Mouse (Mus musculus) midbrain, embryonic 12.5 days (tissue): ENCODE measurements around the gene Ankrd61. TPM values are rescaled to one million over a fixed set of nuclear protein-coding genes. Genes with fewer than 3 reads are reported as not detected.
A peak's percentile ranks its signal among the peaks of the same experiment; 100 is the strongest.

Experiments used
- ATAC-seq: fragments of 200-750 bp; cut with Nextera tagmentation; 2 replicates; pipeline ENCODE4 v1.8.0; 2017; ENCODE audit warnings: low read depth, moderate TSS enrichment, moderate library complexity; ENCODE audit not compliant: low FRiP score
- H3K27ac ChIP-seq: fragments of 300-500 bp; sonication (generic); replicated peaks from 2 replicates; pipeline ENCODE4 v1.5.1; 2016; ENCODE audit warnings: mild to moderate bottlenecking
- H3K27me3 ChIP-seq: fragments of 300-500 bp; sonication (generic); 2 replicates; pipeline ENCODE4 v1.6.1; 2016; ENCODE audit warnings: mild to moderate bottlenecking
- H3K36me3 ChIP-seq: fragments of 300-500 bp; sonication (generic); 2 replicates; pipeline ENCODE4 v1.6.1; 2016
- H3K4me1 ChIP-seq: fragments of 300-500 bp; sonication (generic); 2 replicates; pipeline ENCODE4 v1.6.1; 2016
- H3K4me2 ChIP-seq: fragments of 300-500 bp; sonication (generic); replicated peaks from 2 replicates; pipeline ENCODE4 v1.6.1; 2016; ENCODE audit warnings: mild to moderate bottlenecking, moderate library complexity
- H3K4me3 ChIP-seq: fragments of 300-500 bp; sonication (generic); 2 replicates; pipeline ENCODE4 v1.5.1; 2016; ENCODE audit warnings: mild to moderate bottlenecking
- H3K9ac ChIP-seq: fragments of 300-500 bp; sonication (generic); replicated peaks from 2 replicates; pipeline ENCODE4 v1.6.1; 2016; ENCODE audit warnings: mild to moderate bottlenecking, moderate library complexity
- H3K9me3 ChIP-seq: fragments of 300-500 bp; sonication (generic); 2 replicates; pipeline ENCODE4 v1.6.1; 2016; ENCODE audit warnings: mild to moderate bottlenecking
- WGBS: fragments of 180-500 bp; shearing (Covaris S2); methylation state at CpG from one replicate; pipeline ENCODE4 v1.1.7; 2016; 5-methylcytosine and 5-hydroxymethylcytosine counted together
- polyA plus RNA-seq: library from polyadenylated mRNA; unstranded; fragments of >200 nt; fragmentation: Nextera tagmentation; extraction: Ambion mirVana; gene quantifications from 2 replicates; pipeline ENCODE4 v1.2.1, GENCODE M21; 2016

Ankrd61 gene
- 0.43 and 0.51 TPM in 2 replicates for polyA plus RNA-seq

GRCm38 (mm10) chr5:143897635-143898330 is at the start of gene Ankrd61:
Ankrd61 (minus strand) TSS chr5:143897685.
- Histone ChIP-seq H3K36me3 (peaks cover 70% of the 10 kb centered on the region), H3K4me3 (no peak within 1 kb of the TSS), H3K27me3 (no peaks in the 10 kb centered on the region), H3K4me2 (no peak within 1 kb of the TSS), H3K9me3 (no peaks in the 10 kb centered on the region), H3K9ac (no peak within 1 kb of the TSS), H3K27ac (no peak within 1 kb of the TSS), H3K4me1 (no peaks in the 10 kb centered on the region)
- ATAC-seq, result no peak
- WGBS, result 86% methylated on average over 14 of the region's 14 CpGs

- ATAC-seq, result no peak
These were observed 46.0 kb upstream of the Ankrd61 start for GRCm38 (mm10) chr5:143943231-143944125.

GRCm38 (mm10) chr5:143941588-143941987 is 44.1 kb upstream of the Ankrd61 start:
- H3K4me1 ChIP-seq, result no peaks in the 10 kb centered on the region
- no peaks in the 10 kb centered on the region for H3K36me3 ChIP-seq
- no peak overlapping the region for H3K9ac ChIP-seq
- no peak overlapping the region for H3K27ac ChIP-seq
- no peak overlapping the region for H3K4me2 ChIP-seq
- 0 out of 2 replicates have a peak, but pooled peaks cover 4% of the 10 kb centered on the region for H3K9me3 ChIP-seq
- WGBS, result 31% methylated on average over 10 of the region's 10 CpGs
- no peak for ATAC-seq
- H3K27me3 ChIP-seq, result no peaks in the 10 kb centered on the region
- H3K4me3 ChIP-seq, result no peak overlapping the region

More at GRCm38 (mm10) chr5:143943231-143944125, 46.0 kb upstream of the Ankrd61 start:
- H3K4me2 ChIP-seq, result no peak overlapping the region
- no peaks in the 10 kb centered on the region for H3K36me3 ChIP-seq
- 89% methylated on average over 14 of the region's 14 CpGs for WGBS
- no peak overlapping the region for H3K4me3 ChIP-seq
- no peaks in the 10 kb centered on the region for H3K4me1 ChIP-seq
- 0 out of 2 replicates have a peak, but pooled peaks cover 4% of the 10 kb centered on the region for H3K9me3 ChIP-seq
- no peak overlapping the region for H3K27ac ChIP-seq
- H3K9ac ChIP-seq, result no peak overlapping the region
- H3K27me3 ChIP-seq, result no peaks in the 10 kb centered on the region

- Histone ChIP-seq H3K27ac (no peak overlapping the region), H3K36me3 (peaks cover 8% of the 10 kb centered on the region; the same call in 1 of the 2 replicates), H3K4me1 (0 out of 2 replicates have a peak, but pooled peaks cover 4% of the 10 kb centered on the region), H3K4me2 (no peak overlapping the region), H3K27me3 (no peaks in the 10 kb centered on the region), H3K9me3 (0 out of 2 replicates have a peak, but pooled peaks cover 4% of the 10 kb centered on the region), H3K4me3 (no peak overlapping the region), H3K9ac (no peak overlapping the region)
- no peak for ATAC-seq
- WGBS, result 92% methylated on average over 9 of the region's 9 CpGs
These were observed 38.7 kb upstream of the Ankrd61 start for GRCm38 (mm10) chr5:143936156-143936555.

DNA sequence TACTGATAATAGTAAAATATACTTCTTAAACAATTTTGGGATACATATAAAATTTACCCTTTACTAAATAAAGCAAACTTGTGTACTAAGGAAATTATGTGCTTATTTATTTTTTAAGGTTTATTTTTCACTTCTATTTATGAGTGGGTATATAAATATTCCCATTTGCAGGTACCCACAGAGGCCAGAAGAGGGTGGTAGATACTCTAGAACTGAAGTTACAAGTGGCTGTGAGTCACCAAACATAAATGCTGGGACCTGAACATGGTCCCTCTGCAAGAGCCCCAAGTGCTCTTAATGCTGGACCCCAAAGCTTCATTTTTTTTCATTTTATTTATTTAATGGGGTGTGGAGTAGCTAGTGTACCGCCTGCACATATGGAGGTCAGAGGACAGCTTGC is 36.4 kb upstream of the Ankrd61 start:
- H3K27me3 ChIP-seq, result no peaks in the 10 kb centered on the region
- H3K4me3 ChIP-seq, result no peak overlapping the region
- H3K4me1 ChIP-seq, result 0 out of 2 replicates have a peak, but pooled peaks cover 4% of the 10 kb centered on the region
- no peak overlapping the region for H3K4me2 ChIP-seq
- no peak overlapping the region for H3K27ac ChIP-seq
- WGBS, result 97% methylated on average over 1 of the region's 1 CpGs
- no peak overlapping the region for H3K9ac ChIP-seq
- H3K36me3 ChIP-seq, result peaks cover 28% of the 10 kb centered on the region
- no peaks in the 10 kb centered on the region for H3K9me3 ChIP-seq
- no peak for ATAC-seq

DNA sequence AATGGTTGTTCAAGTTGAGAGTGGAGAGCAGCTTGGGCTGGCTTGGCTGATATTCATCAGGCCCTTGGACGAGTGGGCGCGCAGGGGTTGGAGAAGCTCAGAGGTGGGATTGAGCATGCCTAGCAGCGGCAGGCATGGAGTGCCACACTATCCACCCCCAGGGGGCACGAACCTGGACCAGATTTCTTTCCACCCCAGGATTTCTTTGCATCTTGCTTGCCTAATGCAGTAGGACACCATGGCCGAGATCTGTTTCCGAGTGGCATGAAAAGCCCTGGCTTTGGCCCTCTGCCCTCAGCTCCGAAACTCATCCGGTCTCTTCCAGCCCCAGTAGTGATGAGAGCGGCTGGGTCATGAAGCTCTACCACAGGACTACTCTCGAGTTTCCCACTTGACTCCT is 35.9 kb upstream of the Ankrd61 start:
- Histone ChIP-seq H3K27ac (no peak overlapping the region), H3K4me2 (no peak overlapping the region), H3K36me3 (peaks cover 33% of the 10 kb centered on the region), H3K9me3 (no peaks in the 10 kb centered on the region), H3K27me3 (no peaks in the 10 kb centered on the region), H3K4me3 (no peak overlapping the region), H3K9ac (no peak overlapping the region), H3K4me1 (0 out of 2 replicates have a peak, but pooled peaks cover 4% of the 10 kb centered on the region)
- 84% methylated on average over 11 of the region's 11 CpGs for WGBS
- ATAC-seq, result no peak

GRCm38 (mm10) chr5:143932831-143933230 is 35.3 kb upstream of the Ankrd61 start, which contains the start of gene Rsph10b:
Rsph10b (plus strand) TSS chr5:143933035.
- Histone ChIP-seq H3K27ac (no peak within 1 kb of the TSS), H3K4me3 (no peak within 1 kb of the TSS), H3K9ac (no peak within 1 kb of the TSS), H3K36me3 (peaks cover 38% of the 10 kb centered on the region), H3K27me3 (no peaks in the 10 kb centered on the region), H3K4me2 (peak within 1 kb of the TSS; percentile 10; the same call in 1 of the 2 replicates), H3K4me1 (0 out of 2 replicates have a peak, but pooled peaks cover 4% of the 10 kb centered on the region), H3K9me3 (no peaks in the 10 kb centered on the region)
- ATAC-seq, result no peak
- WGBS, result 10% methylated on average over 8 of the region's 8 CpGs

- H3K27ac ChIP-seq, result no peak overlapping the region
- no peak overlapping the region for H3K9ac ChIP-seq
- H3K36me3 ChIP-seq, result peaks cover 38% of the 10 kb centered on the region
- no peak for ATAC-seq
- H3K4me1 ChIP-seq, result 0 out of 2 replicates have a peak, but pooled peaks cover 4% of the 10 kb centered on the region
- H3K4me3 ChIP-seq, result no peak overlapping the region
- H3K4me2 ChIP-seq, result no peak overlapping the region
- H3K27me3 ChIP-seq, result no peaks in the 10 kb centered on the region
- H3K9me3 ChIP-seq, result no peaks in the 10 kb centered on the region
- 90% methylated on average over 6 of the region's 6 CpGs for WGBS
These were observed 34.5 kb upstream of the Ankrd61 start for GRCm38 (mm10) chr5:143931863-143932580.

- no peak for ATAC-seq
- no peaks in the 10 kb centered on the region for H3K9me3 ChIP-seq
- H3K27me3 ChIP-seq, result no peaks in the 10 kb centered on the region
- 0 out of 2 replicates have a peak, but pooled peaks cover 4% of the 10 kb centered on the region for H3K4me1 ChIP-seq
- no peak overlapping the region for H3K9ac ChIP-seq
- peaks cover 50% of the 10 kb centered on the region for H3K36me3 ChIP-seq
- H3K27ac ChIP-seq, result no peak overlapping the region
- no peak overlapping the region for H3K4me2 ChIP-seq
- WGBS, result 94% methylated on average over 12 of the region's 12 CpGs
- no peak overlapping the region for H3K4me3 ChIP-seq
These were observed 33.2 kb upstream of the Ankrd61 start for GRCm38 (mm10) chr5:143930656-143931055.

GRCm38 (mm10) chr5:143929291-143929690 is 31.8 kb upstream of the Ankrd61 start:
- Histone ChIP-seq H3K27ac (no peak overlapping the region), H3K36me3 (peaks cover 64% of the 10 kb centered on the region), H3K4me1 (0 out of 2 replicates have a peak, but pooled peaks cover 4% of the 10 kb centered on the region), H3K4me2 (no peak overlapping the region), H3K27me3 (no peaks in the 10 kb centered on the region), H3K4me3 (no peak overlapping the region), H3K9me3 (no peaks in the 10 kb centered on the region), H3K9ac (no peak overlapping the region)
- WGBS, result 98% methylated on average over 4 of the region's 4 CpGs
- no peak for ATAC-seq

DNA sequence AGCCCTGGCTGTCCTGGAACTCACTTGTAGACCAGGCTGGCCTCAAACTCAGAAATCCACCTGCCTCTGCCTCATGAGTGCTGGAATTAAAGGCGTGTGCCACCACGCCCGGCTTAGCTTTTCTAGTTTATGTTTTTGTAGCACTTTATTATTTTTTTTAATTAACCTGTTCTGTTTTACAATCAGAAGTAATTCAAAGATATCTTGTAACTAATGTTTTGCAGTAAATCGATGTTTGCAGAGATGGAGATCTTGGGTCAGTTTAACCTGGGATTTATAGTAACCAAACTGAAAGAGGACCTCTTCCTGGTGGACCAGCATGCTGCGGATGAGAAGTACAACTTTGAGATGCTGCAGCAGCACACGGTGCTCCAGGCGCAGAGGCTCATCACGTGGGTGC is 30.4 kb upstream of the Ankrd61 start, which contains the start of gene Gm42421:
Gene Gm42421 (plus strand): TSS at position 301 of the 400 bp plus-strand sequence.
- Histone ChIP-seq H3K27ac (no peak within 1 kb of the TSS), H3K4me1 (0 out of 2 replicates have a peak, but pooled peaks cover 4% of the 10 kb centered on the region), H3K4me3 (no peak within 1 kb of the TSS), H3K9me3 (no peaks in the 10 kb centered on the region), H3K36me3 (peaks cover 75% of the 10 kb centered on the region), H3K27me3 (no peaks in the 10 kb centered on the region), H3K9ac (no peak within 1 kb of the TSS), H3K4me2 (no peak within 1 kb of the TSS)
- WGBS, result 96% methylated on average over 8 of the region's 8 CpGs
- no peak for ATAC-seq
